Mouse (Mus musculus) embryonic fibroblast, embryonic 13.5 days (primary cell): Measurements from ENCODE around the gene Ssbp2.

Experiments used
- CTCF ChIP-seq: IDR thresholded peaks from 2 replicates; pipeline ENCODE4 v1.5.1; 2011; ENCODE audit warnings: mild to moderate bottlenecking, control low read depth, low read length, moderate library complexity, borderline replicate concordance; ENCODE audit not compliant: insufficient read depth
- POLR2A ChIP-seq: IDR thresholded peaks from 2 replicates; pipeline ENCODE4 v1.6.1; 2011; ENCODE audit warnings: low read depth, mild to moderate bottlenecking, control low read depth, low read length, moderate library complexity

- no peak for TF ChIP-seq POLR2A
- no peak for TF ChIP-seq CTCF
These were observed 135.2 kb downstream of the Ssbp2 start for GRCm38 (mm10) chr13:91595284-91595683.
